Mouse (Mus musculus): Measurements from ENCODE around the gene Gmcl1. TPM values are rescaled to one million over a fixed set of nuclear protein-coding genes. Genes with fewer than 3 reads are reported as not detected.

The Gmcl1 gene
- polyA plus RNA-seq, 1 experiment from 2014 or later, result 16.7 TPM

DNA sequence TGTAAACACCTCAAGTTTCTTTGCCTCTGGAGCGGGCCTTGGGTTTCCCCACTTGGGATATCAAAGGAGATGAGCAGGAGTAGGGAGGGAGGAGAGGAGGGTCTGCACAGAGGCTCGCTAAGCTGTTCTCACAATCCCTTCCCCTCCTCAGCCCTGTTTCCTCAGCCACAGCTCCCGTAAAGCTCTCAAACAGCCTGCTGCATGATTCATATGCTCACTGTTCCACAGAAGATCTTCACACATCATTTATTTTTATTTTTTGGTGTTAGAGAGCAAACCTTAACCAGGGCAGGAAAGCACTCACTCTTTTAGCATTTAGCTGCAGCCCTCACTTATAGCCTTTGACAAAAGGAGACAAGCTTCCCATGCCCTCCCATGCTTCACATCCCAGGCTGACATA lies 11.2 kb downstream of the Gmcl1 start:
- 78% methylated on average over 3 of the region's 3 CpGs for WGBS
- no peak overlapping the region for H3K4me2 ChIP-seq (replicated peaks; ENCODE audit: low read depth)
- H3K4me3 ChIP-seq (ENCODE audit: low read depth, low read length), result no peak overlapping the region
- H3K9ac ChIP-seq (ENCODE audit: low read depth, low read length), result no peak overlapping the region
- ATAC-seq, result no peak
- no peak overlapping the region for H3K27ac ChIP-seq (ENCODE audit: low read depth, low read length)
- H3K9me3 ChIP-seq (ENCODE audit: control insufficient read depth), result no peaks in the 10 kb centered on the region
- no peaks in the 10 kb centered on the region for H3K4me1 ChIP-seq (replicated peaks; ENCODE audit: control insufficient read depth, insufficient read depth, low read length)
- no peaks in the 10 kb centered on the region for H3K27me3 ChIP-seq (replicated peaks; ENCODE audit: control insufficient read depth, insufficient read depth, low read length)
- H3K36me3 ChIP-seq (ENCODE audit: control insufficient read depth, insufficient read depth), result no peaks in the 10 kb centered on the region; the same call in 1 of the 2 replicates
- no peak for TF ChIP-seq CTCF (IDR thresholded peaks at IDR 0.05; ENCODE audit: low read depth)

GRCm38 (mm10) chr6:86708072-86708774 lies 25.0 kb downstream of the Gmcl1 start:
- peaks cover 29% of the 10 kb centered on the region for H3K36me3 ChIP-seq (ENCODE audit: control insufficient read depth, insufficient read depth)
- TF ChIP-seq CTCF (IDR thresholded peaks at IDR 0.05; ENCODE audit: low read depth), result peak; percentile 34; the same call in 1 of the 2 replicates
- no peak overlapping the region for H3K9ac ChIP-seq (ENCODE audit: low read depth, low read length)
- H3K4me3 ChIP-seq (ENCODE audit: low read depth, low read length), result no peak overlapping the region
- H3K27me3 ChIP-seq (replicated peaks; ENCODE audit: control insufficient read depth, insufficient read depth, low read length), result no peaks in the 10 kb centered on the region
- 46% methylated on average over 4 of the region's 4 CpGs for WGBS
- H3K9me3 ChIP-seq (ENCODE audit: control insufficient read depth), result no peaks in the 10 kb centered on the region
- H3K4me2 ChIP-seq (replicated peaks; ENCODE audit: low read depth), result 0 out of 2 replicates have a peak overlapping the region, but pooled peaks have one; percentile 27
- no peaks in the 10 kb centered on the region for H3K4me1 ChIP-seq (replicated peaks; ENCODE audit: control insufficient read depth, insufficient read depth, low read length)
- peak; percentile 93 for ATAC-seq
- peak overlapping the region; percentile 65 for H3K27ac ChIP-seq (ENCODE audit: low read depth, low read length)

DNA sequence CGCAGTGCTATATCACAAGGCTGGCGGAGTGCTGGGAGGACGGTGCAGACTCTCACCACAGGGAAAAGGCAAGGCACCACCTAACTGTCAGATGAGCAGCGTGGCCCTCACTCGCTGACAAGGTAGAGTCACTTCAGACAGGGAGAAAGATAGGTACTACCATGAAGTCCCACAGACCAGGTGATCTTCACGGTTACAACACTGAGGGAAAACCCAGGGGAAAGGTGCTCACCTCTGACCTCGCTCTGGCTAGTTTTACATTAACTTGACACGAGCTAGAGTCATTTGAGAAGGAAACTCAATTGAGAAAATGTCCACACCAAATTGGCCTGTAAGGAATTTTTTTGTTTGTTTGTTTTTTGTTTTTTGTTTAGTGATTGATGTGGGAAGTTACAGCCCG lies 30.6 kb downstream of the Gmcl1 start:
- no peak for ATAC-seq
- no peak overlapping the region for H3K27ac ChIP-seq (ENCODE audit: low read depth, low read length)
- WGBS, result 80% methylated on average over 9 of the region's 9 CpGs
- H3K4me1 ChIP-seq (replicated peaks; ENCODE audit: control insufficient read depth, insufficient read depth, low read length), result no peaks in the 10 kb centered on the region
- H3K4me2 ChIP-seq (replicated peaks; ENCODE audit: low read depth), result no peak overlapping the region
- H3K9me3 ChIP-seq (ENCODE audit: control insufficient read depth), result no peaks in the 10 kb centered on the region
- no peak overlapping the region for H3K9ac ChIP-seq (ENCODE audit: low read depth, low read length)
- H3K27me3 ChIP-seq (replicated peaks; ENCODE audit: control insufficient read depth, insufficient read depth, low read length), result no peaks in the 10 kb centered on the region
- H3K4me3 ChIP-seq (ENCODE audit: low read depth, low read length), result no peak overlapping the region
- H3K36me3 ChIP-seq (ENCODE audit: control insufficient read depth, insufficient read depth), result peaks cover 63% of the 10 kb centered on the region
- TF ChIP-seq CTCF (IDR thresholded peaks at IDR 0.05; ENCODE audit: low read depth), result no peak

DNA sequence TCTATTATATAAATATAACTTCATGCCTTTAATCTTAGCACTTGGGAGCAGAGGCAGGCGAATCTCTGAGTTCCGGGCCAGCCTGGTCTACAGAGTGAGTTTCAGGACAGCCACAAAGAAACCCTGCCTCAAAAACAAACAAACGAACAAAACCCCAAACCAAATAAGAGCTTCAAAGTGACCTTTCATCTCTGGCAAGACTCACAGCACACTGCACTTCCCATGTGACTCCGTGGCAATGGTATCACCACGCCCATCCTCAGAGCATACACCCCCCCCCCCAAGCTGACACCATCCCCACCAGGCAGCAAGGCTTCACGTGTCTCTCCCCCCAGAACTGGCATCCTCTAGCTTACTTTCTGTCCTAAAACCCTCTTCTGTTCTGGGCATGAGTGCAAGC lies 35.3 kb downstream of the Gmcl1 start:
- Histone ChIP-seq H3K27me3 (replicated peaks; ENCODE audit: control insufficient read depth, insufficient read depth, low read length) (no peaks in the 10 kb centered on the region), H3K9ac (ENCODE audit: low read depth, low read length) (no peak overlapping the region), H3K9me3 (ENCODE audit: control insufficient read depth) (no peaks in the 10 kb centered on the region), H3K27ac (ENCODE audit: low read depth, low read length) (no peak overlapping the region), H3K4me1 (replicated peaks; ENCODE audit: control insufficient read depth, insufficient read depth, low read length) (no peaks in the 10 kb centered on the region), H3K4me3 (ENCODE audit: low read depth, low read length) (no peak overlapping the region), H3K36me3 (ENCODE audit: control insufficient read depth, insufficient read depth) (peaks cover 66% of the 10 kb centered on the region), H3K4me2 (replicated peaks; ENCODE audit: low read depth) (no peak overlapping the region)
- no peak for ATAC-seq
- TF ChIP-seq CTCF (IDR thresholded peaks at IDR 0.05; ENCODE audit: low read depth), result no peak
- 58% methylated on average over 6 of the region's 6 CpGs for WGBS

- Histone ChIP-seq H3K9ac (ENCODE audit: low read depth, low read length) (no peak overlapping the region), H3K4me1 (replicated peaks; ENCODE audit: control insufficient read depth, insufficient read depth, low read length) (no peaks in the 10 kb centered on the region), H3K36me3 (ENCODE audit: control insufficient read depth, insufficient read depth) (peaks cover 68% of the 10 kb centered on the region), H3K4me2 (replicated peaks; ENCODE audit: low read depth) (no peak overlapping the region), H3K9me3 (ENCODE audit: control insufficient read depth) (no peaks in the 10 kb centered on the region), H3K4me3 (ENCODE audit: low read depth, low read length) (no peak overlapping the region), H3K27ac (ENCODE audit: low read depth, low read length) (no peak overlapping the region), H3K27me3 (replicated peaks; ENCODE audit: control insufficient read depth, insufficient read depth, low read length) (no peaks in the 10 kb centered on the region)
- ATAC-seq, result no peak
- no peak for TF ChIP-seq CTCF (IDR thresholded peaks at IDR 0.05; ENCODE audit: low read depth)
- 85% methylated on average over 10 of the region's 10 CpGs for WGBS
Measured at GRCm38 (mm10) chr6:86696213-86696612, 37.0 kb downstream of the Gmcl1 start.

DNA sequence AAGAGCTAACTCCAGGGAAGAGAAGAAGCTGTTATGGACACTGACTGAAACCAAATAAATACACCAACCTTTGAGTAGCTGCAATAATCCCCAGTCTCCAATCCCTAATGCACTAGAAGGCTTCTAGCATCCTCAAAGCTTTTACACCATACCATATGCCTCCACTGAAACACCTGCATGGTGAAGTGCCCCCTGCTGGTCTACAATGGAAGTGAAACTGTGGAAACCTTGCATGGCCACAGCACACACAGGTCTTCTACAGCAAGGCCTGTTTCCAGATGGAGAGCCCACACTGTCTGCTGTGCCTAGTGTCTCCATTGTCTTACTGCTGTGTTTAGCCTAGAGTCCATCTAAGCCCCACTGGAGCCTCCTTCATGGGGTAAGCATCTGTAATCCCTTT lies 38.7 kb downstream of the Gmcl1 start:
- peaks cover 60% of the 10 kb centered on the region for H3K36me3 ChIP-seq (ENCODE audit: control insufficient read depth, insufficient read depth)

More for the DNA sequence above, 38.7 kb downstream of the Gmcl1 start:
- Histone ChIP-seq H3K4me3 (ENCODE audit: low read depth, low read length) (no peak overlapping the region), H3K9me3 (ENCODE audit: control insufficient read depth) (no peaks in the 10 kb centered on the region), H3K9ac (ENCODE audit: low read depth, low read length) (no peak overlapping the region), H3K27me3 (replicated peaks; ENCODE audit: control insufficient read depth, insufficient read depth, low read length) (no peaks in the 10 kb centered on the region), H3K27ac (ENCODE audit: low read depth, low read length) (no peak overlapping the region), H3K4me1 (replicated peaks; ENCODE audit: control insufficient read depth, insufficient read depth, low read length) (no peaks in the 10 kb centered on the region), H3K4me2 (replicated peaks; ENCODE audit: low read depth) (no peak overlapping the region)
- TF ChIP-seq CTCF (IDR thresholded peaks at IDR 0.05; ENCODE audit: low read depth), result peak; percentile 88
- peak; percentile 36; the same call in 1 of the 2 replicates for ATAC-seq
